Mouse (Mus musculus): ENCODE results near the gene Gm5862. TPM values are rescaled to one million over a fixed set of nuclear protein-coding genes. Genes with fewer than 3 reads are reported as not detected.

Gene Gm5862
- polyA plus RNA-seq, 1 experiment from 2014 or later = not detected

Other genes with a start within 250 kb of the Gm5862 start
- not detected in 2 replicates for gene Gm21663, start 80.5 kb downstream of the Gm5862 start, polyA plus RNA-seq (2014; fragmentation: Nextera tagmentation; extraction: Ambion mirVana)
- not detected in 2 replicates for gene Gm21671, start 68.5 kb downstream of the Gm5862 start, polyA plus RNA-seq (2014; fragmentation: Nextera tagmentation; extraction: Ambion mirVana)
- 0.08 TPM in 1 of 2 replicates, not detected in the other for gene Gm21680, start 50.3 kb downstream of the Gm5862 start, polyA plus RNA-seq (2014; fragmentation: Nextera tagmentation; extraction: Ambion mirVana)
- gene Gm21698, start 34.3 kb downstream of the Gm5862 start, polyA plus RNA-seq (2014; fragmentation: Nextera tagmentation; extraction: Ambion mirVana) = not detected in 2 replicates
- gene Gm1979, start 18.1 kb downstream of the Gm5862 start, polyA plus RNA-seq (2014; fragmentation: Nextera tagmentation; extraction: Ambion mirVana) = not detected in 2 replicates
- not detected in 2 replicates for gene Speer4a, start 16.6 kb upstream of the Gm5862 start, polyA plus RNA-seq (2014; fragmentation: Nextera tagmentation; extraction: Ambion mirVana)
- not detected in 2 replicates for gene Gm7347, start 35.7 kb upstream of the Gm5862 start, polyA plus RNA-seq (2014; fragmentation: Nextera tagmentation; extraction: Ambion mirVana)
- not detected in 2 replicates for gene Gm10471, start 66.4 kb upstream of the Gm5862 start, polyA plus RNA-seq (2014; fragmentation: Nextera tagmentation; extraction: Ambion mirVana)
- gene 5031410I06Rik, start 82.4 kb upstream of the Gm5862 start, polyA plus RNA-seq (2014; fragmentation: Nextera tagmentation; extraction: Ambion mirVana) = not detected in 2 replicates
- not detected in 2 replicates for gene Gm10220, start 98.5 kb upstream of the Gm5862 start, polyA plus RNA-seq (2014; fragmentation: Nextera tagmentation; extraction: Ambion mirVana)
- gene Gm7361, start 234.8 kb upstream of the Gm5862 start, polyA plus RNA-seq (2014; fragmentation: Nextera tagmentation; extraction: Ambion mirVana) = 0.11 TPM in 1 of 2 replicates, not detected in the other